Mouse (Mus musculus) activated CD4-positive, CD25-positive, alpha-beta regulatory T cell (primary cell): Measurements from ENCODE around the gene Fank1. TPM values are rescaled to one million over a fixed set of nuclear protein-coding genes. Genes with fewer than 3 reads are reported as not detected.

Experiments
- polyA plus RNA-seq, 2 experiments: library from polyadenylated mRNA; unstranded; fragments of 100-300 nt; shearing (Covaris generic); gene quantifications; one replicate each; pipeline ENCODE4 v1.2.1; 2017

Fank1 gene
- under 1 TPM in 1 of 2 experiments, not detected in 1; 0.88 TPM for polyA plus RNA-seq

GRCm38 (mm10) chr7:133776626-133776996 is at the start of gene Fank1:
Gene Fank1 (plus strand): TSS chr7:133776861.

GRCm38 (mm10) chr7:133782717-133783435 is 6.2 kb downstream of the Fank1 start, which contains the start of gene Dhx32:
Gene Dhx32 (minus strand): TSS chr7:133782726.

Other genes starting within 250 kb of the Fank1 start
- gene Tex36, start 174.7 kb upstream of the Fank1 start, polyA plus RNA-seq: not detected
- 10 to 100 TPM; 23.7 to 26.8 TPM for gene Edrf1, start 139.3 kb upstream of the Fank1 start, polyA plus RNA-seq
- gene Mmp21, start 96.8 kb upstream of the Fank1 start, polyA plus RNA-seq: under 1 TPM; 0.06 to 0.14 TPM
- gene Bccip, start 67.5 kb upstream of the Fank1 start, polyA plus RNA-seq: 100 to 1,000 TPM; 149 to 196 TPM
- 10 to 100 TPM; 22.2 to 33.5 TPM for gene Uros, start 66.8 kb upstream of the Fank1 start, polyA plus RNA-seq
- gene Dhx32, start 5.9 kb downstream of the Fank1 start, polyA plus RNA-seq: 10 to 100 TPM; 21.2 to 24.9 TPM